Mouse (Mus musculus) ES-Bruce4 (cell line): Measurements from ENCODE around the gene Mpg.

Source experiments
- CTCF ChIP-seq: IDR thresholded peaks from one replicate; pipeline ENCODE4 v1.8.1; 2011; ENCODE audit warnings: low read depth, low read length
- POLR2A ChIP-seq: IDR thresholded peaks from one replicate; pipeline ENCODE4 v1.8.1; 2011; ENCODE audit warnings: low read length; ENCODE audit not compliant: insufficient read depth

GRCm38 (mm10) chr11:32244617-32245016 lies 18.3 kb downstream of the Mpg start:
- TF ChIP-seq POLR2A (no peak), CTCF (no peak)
